Mouse (Mus musculus) heart, postnatal 0 days (tissue): ENCODE measurements around the gene Naaladl2. TPM values are rescaled to one million over a fixed set of nuclear protein-coding genes. Genes with fewer than 3 reads are reported as not detected.

Experiments
- ATAC-seq: fragments of 200-750 bp; cut with Nextera tagmentation; 2 replicates; pipeline ENCODE4 v1.8.0; 2017; ENCODE audit warnings: low read depth, moderate number of reproducible peaks, moderate library complexity; ENCODE audit not compliant: insufficient read depth
- DNase-seq: peaks from one replicate; pipeline ENCODE4 v3.0.0-alpha.2; 2016; ENCODE audit warnings: low spot score
- H3K27ac ChIP-seq: fragments of 300-500 bp; sonication (generic); 2 replicates; pipeline ENCODE4 v1.5.1; 2014; ENCODE audit warnings: low read depth, mild to moderate bottlenecking
- H3K27me3 ChIP-seq: fragments of 300-500 bp; sonication (generic); 2 replicates; pipeline ENCODE4 v1.6.1; 2014; ENCODE audit warnings: low read length, mixed read lengths; ENCODE audit not compliant: control insufficient read depth, insufficient read depth
- H3K36me3 ChIP-seq: fragments of 300-500 bp; sonication (generic); replicated peaks from 2 replicates; pipeline ENCODE4 v1.6.1; 2014; ENCODE audit warnings: low read length, mixed read lengths; ENCODE audit not compliant: control insufficient read depth, insufficient read depth
- H3K4me1 ChIP-seq: fragments of 300-500 bp; sonication (generic); 2 replicates; pipeline ENCODE4 v1.6.1; 2014; ENCODE audit warnings: antibody characterized with exemption; ENCODE audit not compliant: control insufficient read depth, insufficient read depth
- H3K4me2 ChIP-seq: fragments of 300-500 bp; sonication (generic); 2 replicates; pipeline ENCODE4 v1.6.1; 2014; ENCODE audit warnings: low read depth, mild to moderate bottlenecking, low read length, moderate library complexity
- H3K4me3 ChIP-seq: fragments of 300-500 bp; sonication (generic); 2 replicates; pipeline ENCODE4 v1.5.1; 2014; ENCODE audit warnings: low read depth, low read length
- H3K9ac ChIP-seq: fragments of 300-500 bp; sonication (generic); replicated peaks from 2 replicates; pipeline ENCODE4 v1.6.1; 2014; ENCODE audit warnings: low read depth, low read length, mixed read lengths
- H3K9me3 ChIP-seq: fragments of 300-500 bp; sonication (generic); replicated peaks from 2 replicates; pipeline ENCODE4 v1.6.1; 2016; ENCODE audit warnings: low read length; ENCODE audit not compliant: control insufficient read depth
- CTCF ChIP-seq: IDR thresholded peaks from 2 replicates; pipeline ENCODE4 v1.5.1; 2016; ENCODE audit warnings: antibody characterized with exemption, control low read depth, low read depth
- EP300 ChIP-seq: IDR thresholded peaks from 2 replicates; pipeline ENCODE4 v1.6.1; 2016; ENCODE audit warnings: antibody characterized with exemption, low read depth
- WGBS: fragments of 180-500 bp; shearing (Covaris S2); extraction: QIAGEN DNeasy Blood & Tissue Kit; methylation state at CpG from one replicate; pipeline ENCODE4 v1.1.7; 2014; 5-methylcytosine and 5-hydroxymethylcytosine counted together
- polyA plus RNA-seq: library from polyadenylated mRNA; unstranded; fragments of >200 nt; fragmentation: Nextera tagmentation; extraction: Ambion mirVana; gene quantifications from 2 replicates; pipeline ENCODE4 v1.2.1, GENCODE M21; 2015
- total RNA-seq: library from RNA; depleted of rRNA; stranded (reverse); fragments of >200 nt; gene quantifications from 2 replicates; pipeline ENCODE4 v1.2.3, GENCODE M21; 2014; ENCODE audit warnings: low replicate concordance

Gene Naaladl2
- total and polyA plus RNA-seq, 2 experiments from 2014 or later = 0.08 to 0.60 TPM

DNA sequence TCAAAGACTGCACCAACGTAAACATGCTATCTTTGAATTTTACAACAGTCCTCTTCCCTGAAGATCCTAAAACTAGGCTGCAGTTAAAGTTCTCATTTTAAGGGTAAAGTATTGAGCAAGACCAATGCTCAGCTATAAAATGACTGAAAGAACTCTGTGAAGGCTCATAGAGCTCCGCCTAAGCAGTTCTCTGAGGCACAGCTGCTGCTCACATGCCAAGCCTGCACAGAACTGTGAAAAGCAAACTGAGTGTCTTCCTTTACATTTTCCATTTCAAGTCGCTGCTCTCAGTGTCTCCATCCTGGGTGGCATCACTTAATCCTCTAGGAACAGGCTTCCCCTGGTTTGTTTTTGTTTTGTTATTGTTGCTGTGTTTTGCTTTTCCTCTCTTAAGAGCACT lies 12.2 kb downstream of the Naaladl2 start:
- Histone ChIP-seq H3K9ac (no peak overlapping the region), H3K9me3 (no peaks in the 10 kb centered on the region; the same call in 1 of the 2 replicates), H3K4me1 (no peaks in the 10 kb centered on the region), H3K4me3 (no peak overlapping the region), H3K27ac (no peak overlapping the region), H3K36me3 (no peaks in the 10 kb centered on the region), H3K27me3 (no peaks in the 10 kb centered on the region), H3K4me2 (no peak overlapping the region)
- 53% methylated on average over 3 of the region's 3 CpGs for WGBS
- DNase-seq = no peak
- TF ChIP-seq EP300 = no peak
- ATAC-seq = no peak

- no peak for DNase-seq
- no peak overlapping the region for H3K4me2 ChIP-seq
- H3K9me3 ChIP-seq = no peaks in the 10 kb centered on the region
- ATAC-seq = no peak
- WGBS = 62% methylated on average over 4 of the region's 4 CpGs
- TF ChIP-seq EP300 = no peak
- no peak for TF ChIP-seq CTCF
- H3K4me3 ChIP-seq = no peak overlapping the region
- no peaks in the 10 kb centered on the region for H3K27me3 ChIP-seq
- H3K27ac ChIP-seq = no peak overlapping the region
- no peaks in the 10 kb centered on the region for H3K36me3 ChIP-seq
- H3K4me1 ChIP-seq = no peaks in the 10 kb centered on the region
- no peak overlapping the region for H3K9ac ChIP-seq
Observed at GRCm38 (mm10) chr3:25127864-25128263, 16.2 kb downstream of the Naaladl2 start.

DNA sequence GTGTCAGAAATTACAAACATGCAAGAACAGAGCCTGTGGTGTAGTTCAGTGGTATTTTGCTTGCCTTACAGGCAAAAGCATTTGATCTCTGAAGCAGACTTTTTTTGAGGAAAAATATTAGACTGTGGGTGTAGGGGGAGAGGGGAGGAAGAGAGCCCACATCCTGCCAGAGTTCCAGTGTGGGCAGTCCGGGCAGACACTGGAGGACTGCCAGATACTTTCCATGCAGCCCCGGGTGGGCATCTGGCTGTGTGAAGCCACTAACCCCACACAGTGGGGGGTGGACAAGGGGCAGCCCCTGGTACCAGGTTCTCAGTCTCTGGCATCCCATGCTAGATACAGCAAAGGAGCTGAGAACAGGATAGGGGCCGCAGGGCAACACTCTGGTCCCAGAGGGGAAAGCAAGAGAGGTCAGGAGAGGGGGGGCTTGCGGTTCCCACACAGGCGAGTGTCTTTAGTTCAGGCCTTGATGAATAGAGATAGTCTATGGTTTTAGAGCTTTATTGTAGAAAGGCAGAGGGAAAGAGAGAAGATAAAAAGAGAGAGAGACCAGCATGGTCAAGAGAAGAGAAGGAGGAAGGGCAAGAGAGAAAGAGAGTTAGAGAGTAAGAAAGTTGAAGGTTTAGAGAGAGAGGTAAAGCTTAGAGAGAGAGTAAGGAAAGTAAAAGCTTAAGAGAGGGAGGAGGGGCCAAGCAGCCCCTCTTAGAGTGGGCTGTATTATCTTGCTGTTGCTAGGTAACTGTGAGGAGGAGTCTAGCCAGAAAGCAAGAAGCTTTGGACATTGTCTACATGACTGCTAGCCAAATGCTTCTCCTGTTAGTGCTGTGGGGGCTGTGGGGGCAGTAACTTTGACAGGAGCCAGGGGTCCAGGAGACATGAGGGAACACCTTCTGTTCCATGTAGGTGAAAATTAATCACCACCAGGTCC lies 18.9 kb downstream of the Naaladl2 start:
- 40% methylated on average over 5 of the region's 5 CpGs for WGBS
- ATAC-seq (no peak), DNase-seq (no peak)
- Histone ChIP-seq H3K9ac (no peak overlapping the region), H3K27me3 (no peaks in the 10 kb centered on the region), H3K9me3 (no peaks in the 10 kb centered on the region), H3K4me3 (no peak overlapping the region), H3K36me3 (no peaks in the 10 kb centered on the region), H3K4me2 (no peak overlapping the region), H3K27ac (no peak overlapping the region), H3K4me1 (0 out of 2 replicates have a peak, but pooled peaks cover 4% of the 10 kb centered on the region)
- no peak for TF ChIP-seq EP300
- TF ChIP-seq CTCF = no peak

- no peak for ATAC-seq
- WGBS = 83% methylated on average over 4 of the region's 4 CpGs
- H3K36me3 ChIP-seq = no peaks in the 10 kb centered on the region
Observed at GRCm38 (mm10) chr3:25113107-25113506, 31.0 kb downstream of the Naaladl2 start.

DNA sequence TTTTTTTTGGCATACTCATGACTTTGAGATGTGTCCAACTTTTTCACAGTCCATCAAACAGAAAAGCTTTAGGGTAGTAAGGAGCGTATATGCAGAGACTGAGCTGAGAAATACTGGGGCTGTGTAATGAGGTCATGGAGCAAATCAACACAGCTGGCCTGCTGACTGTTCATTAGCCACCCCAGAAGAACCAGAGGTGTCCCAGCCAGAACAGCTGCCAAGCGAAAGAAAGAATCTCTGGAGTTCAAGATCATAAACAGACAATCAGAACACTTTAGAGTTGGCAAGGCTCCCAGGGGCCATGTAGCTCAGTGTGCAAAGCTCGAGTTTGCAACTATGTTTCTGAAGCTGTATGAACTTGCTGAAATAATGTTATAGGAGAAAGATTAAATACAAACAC lies 35.1 kb downstream of the Naaladl2 start:
- peak; percentile 71 for ATAC-seq
- peak; percentile 53 for DNase-seq
- 19% methylated on average over 3 of the region's 3 CpGs for WGBS

More at GRCm38 (mm10) chr3:25113107-25113506, 31.0 kb downstream of the Naaladl2 start:
- Histone ChIP-seq H3K27ac (no peak overlapping the region), H3K9ac (no peak overlapping the region), H3K4me1 (no peaks in the 10 kb centered on the region), H3K4me2 (no peak overlapping the region), H3K4me3 (no peak overlapping the region), H3K9me3 (no peaks in the 10 kb centered on the region), H3K27me3 (no peaks in the 10 kb centered on the region)
- TF ChIP-seq CTCF (no peak), EP300 (no peak)
- no peak for DNase-seq

GRCm38 (mm10) chr3:25092986-25093385 lies 51.1 kb downstream of the Naaladl2 start:
- ATAC-seq = no peak
- Histone ChIP-seq H3K36me3 (no peaks in the 10 kb centered on the region), H3K4me2 (no peak overlapping the region), H3K9me3 (no peaks in the 10 kb centered on the region), H3K9ac (no peak overlapping the region), H3K27ac (no peak overlapping the region), H3K4me1 (no peaks in the 10 kb centered on the region), H3K27me3 (no peaks in the 10 kb centered on the region), H3K4me3 (no peak overlapping the region)
- DNase-seq = no peak
- TF ChIP-seq CTCF (no peak), EP300 (no peak)
- 60% methylated on average over 2 of the region's 2 CpGs for WGBS

More for the DNA sequence above, 35.1 kb downstream of the Naaladl2 start:
- TF ChIP-seq CTCF (no peak), EP300 (no peak)
- no peaks in the 10 kb centered on the region for H3K27me3 ChIP-seq
- no peak overlapping the region for H3K4me3 ChIP-seq
- no peaks in the 10 kb centered on the region for H3K36me3 ChIP-seq
- no peaks in the 10 kb centered on the region for H3K4me1 ChIP-seq
- H3K9me3 ChIP-seq = no peaks in the 10 kb centered on the region
- no peak overlapping the region for H3K4me2 ChIP-seq
- H3K9ac ChIP-seq = no peak overlapping the region
- no peak overlapping the region for H3K27ac ChIP-seq
